Mouse (Mus musculus): ENCODE results near the gene Gdf5.
"Not testable (repeated sequence)": the region's sequence is repeated elsewhere in the genome, so short reads cannot be mapped to it uniquely, and the experiment has no call there.

Gdf5 gene

GRCm38 (mm10) chr2:155941697-155942442 lies 3.3 kb downstream of the Gdf5 start:
- no peak for DNase-seq (ENCODE audit: low read depth, low spot score)

GRCm38 (mm10) chr2:155940681-155941080 lies 4.5 kb downstream of the Gdf5 start, which contains the start of gene Gm15557:
Gene Gm15557, plus strand, starts transcription at chr2:155940728.
- DNase-seq (ENCODE audit: low read depth, low spot score): no peak

DNA sequence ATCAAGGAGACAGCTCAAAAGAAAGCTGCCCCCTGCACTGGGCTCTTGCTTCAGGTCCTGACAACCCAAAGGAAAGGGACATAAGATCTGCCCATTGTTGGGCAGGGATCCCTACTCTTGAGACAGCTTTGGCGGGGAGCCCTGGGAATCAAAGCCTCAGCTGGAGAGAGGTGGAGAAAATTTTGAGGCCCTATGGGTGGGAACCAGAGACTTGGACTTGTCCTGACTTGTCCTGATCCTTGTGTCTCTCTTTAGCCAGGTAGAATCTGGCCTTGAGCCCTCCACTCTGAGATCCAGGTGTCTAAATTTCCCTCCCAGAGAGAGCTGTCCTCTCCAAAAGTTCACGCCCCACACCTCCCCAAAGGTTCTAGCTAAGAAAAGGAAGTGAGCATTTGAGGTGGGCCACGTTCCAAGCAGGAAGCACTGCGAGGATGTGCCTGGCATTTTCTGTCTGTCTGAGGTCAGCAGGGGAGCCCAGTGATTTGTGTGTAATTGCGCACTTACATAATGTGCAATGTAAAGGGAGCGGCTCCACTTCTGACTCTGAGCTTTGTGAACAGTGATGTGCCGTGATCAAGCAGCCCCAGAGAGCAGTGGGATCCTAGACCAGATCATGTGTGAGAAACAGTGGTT lies 5.2 kb downstream of the Gdf5 start:
- DNase-seq (ENCODE audit: low read depth, low spot score): no peak

DNA sequence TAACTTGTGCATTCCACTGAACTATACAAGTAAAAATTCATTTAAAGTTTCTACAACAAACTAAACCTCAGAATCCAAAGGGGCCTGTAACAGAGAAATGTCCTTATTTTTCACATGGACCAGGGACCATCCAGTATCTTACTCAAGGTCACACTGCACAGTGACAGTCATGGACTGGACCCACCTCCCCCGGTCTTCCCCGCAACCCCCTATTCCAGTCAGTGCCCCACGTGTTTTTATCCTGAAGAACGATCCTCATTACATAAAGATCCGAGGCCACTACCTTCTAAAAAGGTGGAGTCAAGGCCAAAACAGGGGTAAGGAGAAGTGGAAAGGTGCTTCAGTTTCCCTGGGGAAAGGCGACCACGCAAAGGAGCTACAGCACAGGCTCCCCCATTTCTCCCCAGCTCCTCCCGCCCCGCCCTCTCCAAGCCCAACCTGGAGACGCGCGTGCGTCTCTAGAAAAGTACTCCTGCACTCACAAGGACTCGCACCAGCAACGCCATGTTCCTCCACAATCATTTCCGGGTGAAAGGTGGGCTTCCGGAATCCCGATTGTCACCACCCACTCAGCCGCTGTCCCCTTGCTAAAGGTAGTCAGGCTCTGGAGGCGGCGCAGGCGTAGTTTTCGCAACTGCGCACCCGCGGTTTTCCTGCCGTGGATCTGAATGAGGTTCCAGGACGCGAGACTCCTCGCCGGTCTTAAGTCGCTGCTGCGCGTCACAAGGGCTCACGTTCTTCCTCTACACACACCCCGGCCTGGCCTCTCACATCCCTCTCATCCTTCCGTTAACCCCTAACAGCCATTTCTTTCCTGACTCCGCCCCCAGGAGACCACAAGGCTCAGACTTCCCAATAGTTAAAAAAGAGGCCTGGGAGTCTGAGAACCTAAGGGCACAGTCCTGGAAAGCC lies 15.4 kb downstream of the Gdf5 start, which contains the start of gene Uqcc1:
Uqcc1 (minus strand) TSS at position 780 of the 912 bp plus-strand sequence.
- peak; percentile 93 for DNase-seq (ENCODE audit: low read depth, low spot score)

- no peak for DNase-seq (ENCODE audit: low read depth, low spot score)
Observed at GRCm38 (mm10) chr2:155928711-155929345, 16.3 kb downstream of the Gdf5 start.

DNA sequence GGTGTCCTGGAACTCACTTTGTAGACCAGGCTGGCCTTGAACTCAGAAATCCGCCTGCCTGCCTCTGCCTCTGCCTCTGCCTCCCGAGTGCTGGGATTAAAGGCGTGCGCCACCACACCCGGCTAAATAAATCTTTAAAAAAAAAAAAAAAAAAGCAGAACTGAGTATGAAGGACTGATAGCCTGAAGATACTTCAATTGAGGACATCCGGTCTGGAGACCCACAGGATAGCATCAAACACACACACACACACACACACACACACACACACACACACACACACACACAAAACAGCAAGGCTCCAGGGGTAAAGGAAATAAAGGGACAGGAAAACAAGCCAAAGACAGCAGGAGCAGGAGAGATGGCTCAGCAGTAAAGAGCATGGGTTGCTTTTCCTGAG lies 20.0 kb downstream of the Gdf5 start:
- DNase-seq (ENCODE audit: low read depth, low spot score): not testable (repeated sequence)

DNA sequence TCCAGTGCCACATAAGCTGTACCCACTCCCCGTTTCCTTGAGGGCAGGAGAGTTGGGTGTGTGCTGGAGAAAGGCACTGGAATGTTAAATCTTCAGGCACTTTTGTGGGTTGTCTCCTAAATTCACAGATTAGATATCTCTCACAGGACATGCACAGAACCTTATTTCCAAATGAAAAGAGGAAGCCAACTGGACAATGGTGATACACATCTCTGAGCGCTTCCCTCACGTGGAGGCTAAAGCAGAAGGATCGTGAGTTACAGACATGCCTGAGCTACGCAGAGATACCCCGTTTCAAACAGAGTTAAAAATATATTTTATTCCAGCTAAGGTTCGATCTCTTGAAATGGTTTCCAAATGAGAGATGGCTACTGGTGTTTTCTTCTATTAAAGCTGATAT lies 22.0 kb downstream of the Gdf5 start:
- DNase-seq (ENCODE audit: low read depth, low spot score): no peak

GRCm38 (mm10) chr2:155914684-155915083 lies 30.5 kb downstream of the Gdf5 start:
- no peak for DNase-seq (ENCODE audit: low read depth, low spot score)

DNA sequence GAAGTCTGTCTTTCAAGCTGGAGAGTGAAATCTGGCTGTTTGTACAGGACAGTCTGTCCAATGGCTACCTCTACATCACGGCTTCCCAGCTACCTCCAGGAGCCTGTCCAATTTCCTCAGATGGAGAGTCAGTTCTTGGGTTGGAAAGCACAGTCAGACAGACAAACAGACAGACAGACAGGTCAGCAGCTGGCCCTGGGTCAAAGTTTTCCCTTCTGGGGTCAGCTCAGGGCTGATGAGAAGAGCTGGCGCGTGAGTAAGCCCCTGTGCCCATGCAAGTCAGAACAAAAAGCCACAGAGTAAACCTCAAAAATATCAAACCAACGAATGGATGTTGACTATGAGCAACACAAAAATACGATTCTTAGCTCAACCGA lies 41.5 kb downstream of the Gdf5 start:
- DNase-seq (ENCODE audit: low read depth, low spot score): no peak

DNA sequence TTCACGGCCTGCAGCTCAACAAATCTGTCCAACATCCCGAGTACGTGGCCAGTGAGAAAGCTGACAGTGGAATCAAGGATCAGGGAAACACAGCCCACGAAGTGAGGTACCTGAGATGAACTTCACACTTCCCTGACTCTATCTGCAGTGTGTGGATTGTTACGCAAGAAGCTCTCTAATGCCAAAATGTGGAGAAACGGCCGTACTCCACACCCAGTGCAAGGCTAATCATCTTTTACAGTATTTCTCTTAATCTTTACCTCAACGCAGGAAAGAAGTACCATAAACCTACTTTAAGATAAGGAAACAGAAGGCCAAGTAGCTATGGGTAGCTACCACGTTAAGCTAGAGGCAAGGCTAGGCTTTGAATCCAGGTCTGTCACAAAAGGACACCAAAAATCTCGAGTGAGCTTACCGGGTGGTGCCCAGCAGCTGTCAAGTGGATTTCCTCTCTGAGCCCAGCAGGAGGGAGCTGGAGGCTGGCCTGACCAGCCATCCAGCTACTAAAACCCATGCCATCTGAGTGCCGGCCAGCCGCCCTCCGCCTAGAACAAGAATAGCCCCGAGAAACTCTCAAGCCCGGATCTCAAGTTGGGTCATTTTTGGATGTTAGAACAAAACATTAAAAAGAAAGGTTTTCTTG lies 42.1 kb downstream of the Gdf5 start:
- DNase-seq (ENCODE audit: low read depth, low spot score): no peak

- DNase-seq (ENCODE audit: low read depth, low spot score): no peak
Observed at GRCm38 (mm10) chr2:155895046-155895735, 50.0 kb downstream of the Gdf5 start.

DNA sequence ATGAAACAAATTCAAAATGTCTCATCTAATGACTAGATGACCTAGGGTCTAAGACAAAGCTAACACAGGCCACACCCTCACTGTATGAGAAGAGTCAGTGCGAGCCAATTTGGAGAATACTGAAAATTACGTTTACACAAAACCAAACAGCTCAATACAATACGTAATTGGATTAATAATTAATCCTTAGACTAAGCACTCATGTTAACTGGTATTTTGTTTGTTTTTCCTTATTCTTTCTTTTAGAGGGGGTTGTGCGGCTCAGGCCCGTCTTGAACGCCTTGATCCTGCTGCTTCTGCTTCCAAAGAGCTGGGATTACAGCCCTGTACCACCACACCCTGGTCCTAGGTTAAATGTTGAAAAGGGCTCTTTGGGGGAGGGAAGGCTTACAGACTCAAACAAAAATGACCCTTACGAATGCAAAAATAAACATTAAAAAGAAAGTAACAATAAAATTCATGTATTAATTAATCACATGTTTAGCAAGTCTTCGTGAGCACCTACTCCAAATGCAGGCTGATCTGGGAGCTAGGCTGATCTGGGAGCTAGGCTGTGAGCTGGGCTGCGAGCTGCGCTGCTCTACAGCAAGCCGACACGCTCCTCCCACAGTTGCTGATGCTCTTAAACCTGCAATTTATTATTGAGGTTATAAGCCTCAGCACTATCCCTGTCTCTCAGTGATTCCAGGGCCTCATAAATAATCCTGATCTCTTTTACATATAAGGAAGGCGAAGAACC lies 50.7 kb downstream of the Gdf5 start:
- no peak for DNase-seq (ENCODE audit: low read depth, low spot score)
